Mouse (Mus musculus) heart, embryonic 11.5 days (tissue): ENCODE measurements around the gene Cd68. TPM values are rescaled to one million over a fixed set of nuclear protein-coding genes. Genes with fewer than 3 reads are reported as not detected.

Experiments
- ATAC-seq: fragments of 200-750 bp; cut with Nextera tagmentation; replicated peaks from 2 replicates; pipeline ENCODE4 v1.8.0; 2017; ENCODE audit warnings: moderate library complexity; ENCODE audit not compliant: insufficient number of reproducible peaks, low FRiP score, low TSS enrichment
- H3K27ac ChIP-seq: fragments of 300-500 bp; sonication (generic); 2 replicates; pipeline ENCODE4 v1.5.1; 2014; ENCODE audit warnings: mild to moderate bottlenecking, low read depth, low read length
- H3K27me3 ChIP-seq: fragments of 300-500 bp; sonication (generic); 2 replicates; pipeline ENCODE4 v1.6.1; 2014; ENCODE audit warnings: mild to moderate bottlenecking, low read length, mixed read lengths; ENCODE audit not compliant: control insufficient read depth, insufficient read depth
- H3K36me3 ChIP-seq: fragments of 300-500 bp; sonication (generic); 2 replicates; pipeline ENCODE4 v1.6.1; 2014; ENCODE audit warnings: mild to moderate bottlenecking, low read length, moderate library complexity, mixed read lengths; ENCODE audit not compliant: control insufficient read depth, insufficient read depth
- H3K4me1 ChIP-seq: fragments of 300-500 bp; sonication (generic); 2 replicates; pipeline ENCODE4 v1.6.1; 2014; ENCODE audit warnings: low read length; ENCODE audit not compliant: control insufficient read depth, insufficient read depth
- H3K4me2 ChIP-seq: fragments of 300-500 bp; sonication (generic); 2 replicates; pipeline ENCODE4 v1.6.1; 2014; ENCODE audit warnings: mild to moderate bottlenecking, moderate library complexity
- H3K4me3 ChIP-seq: fragments of 300-500 bp; sonication (generic); 2 replicates; pipeline ENCODE4 v1.5.1; 2014; ENCODE audit warnings: low read depth, low read length
- H3K9ac ChIP-seq: fragments of 300-500 bp; sonication (generic); 2 replicates; pipeline ENCODE4 v1.6.1; 2014; ENCODE audit warnings: mild to moderate bottlenecking, low read depth, low read length, moderate library complexity
- H3K9me3 ChIP-seq: fragments of 300-500 bp; sonication (generic); replicated peaks from 2 replicates; pipeline ENCODE4 v1.6.1; 2016; ENCODE audit warnings: low read length; ENCODE audit not compliant: control insufficient read depth
- WGBS: fragments of 180-500 bp; shearing (Covaris S2); extraction: QIAGEN DNeasy Blood & Tissue Kit; methylation state at CpG from one replicate; pipeline ENCODE4 v1.1.7; 2014; ENCODE audit not compliant: insufficient replicate concordance; 5-methylcytosine and 5-hydroxymethylcytosine counted together
- polyA plus RNA-seq: library from polyadenylated mRNA; unstranded; fragments of >200 nt; fragmentation: Nextera tagmentation; extraction: Ambion mirVana; gene quantifications from 2 replicates; pipeline ENCODE4 v1.2.1, GENCODE M21; 2014

The Cd68 gene
- polyA plus RNA-seq, 1 experiment from 2014 or later: 4.7 TPM

- ATAC-seq: no peak
- no peak overlapping the region; the same call in 1 of the 2 replicates for H3K4me2 ChIP-seq
- H3K27me3 ChIP-seq: no peaks in the 10 kb centered on the region
- H3K9ac ChIP-seq: 0 out of 2 replicates have a peak overlapping the region, but pooled peaks have one; percentile 6
- peaks cover 30% of the 10 kb centered on the region for H3K4me1 ChIP-seq
- no peak overlapping the region for H3K27ac ChIP-seq
- no peaks in the 10 kb centered on the region for H3K9me3 ChIP-seq
- WGBS: 63% methylated on average over 10 of the region's 10 CpGs
- peaks cover 35% of the 10 kb centered on the region for H3K36me3 ChIP-seq
- H3K4me3 ChIP-seq: no peak overlapping the region
These were observed 9.1 kb downstream of the Cd68 start for GRCm38 (mm10) chr11:69656617-69657461.

GRCm38 (mm10) chr11:69656065-69656455 is 9.9 kb downstream of the Cd68 start:
- H3K9ac ChIP-seq: no peak overlapping the region
- H3K4me3 ChIP-seq: no peak overlapping the region
- H3K36me3 ChIP-seq: peaks cover 42% of the 10 kb centered on the region
- H3K4me2 ChIP-seq: no peak overlapping the region
- H3K27ac ChIP-seq: no peak overlapping the region
- ATAC-seq: no peak
- H3K27me3 ChIP-seq: no peaks in the 10 kb centered on the region
- H3K9me3 ChIP-seq: no peaks in the 10 kb centered on the region
- 74% methylated on average over 5 of the region's 5 CpGs for WGBS
- H3K4me1 ChIP-seq: peaks cover 25% of the 10 kb centered on the region

GRCm38 (mm10) chr11:69655264-69656064 is 10.5 kb downstream of the Cd68 start, which contains the start of gene Sox15:
Gene Sox15, plus strand, starts transcription at chr11:69655314.
- Histone ChIP-seq H3K4me1 (peaks cover 21% of the 10 kb centered on the region), H3K4me2 (peak within 1 kb of the TSS; percentile 34), H3K27me3 (no peaks in the 10 kb centered on the region), H3K4me3 (no peak within 1 kb of the TSS), H3K9me3 (no peaks in the 10 kb centered on the region), H3K27ac (peak within 1 kb of the TSS; percentile 41; the same call in 1 of the 2 replicates), H3K9ac (peak within 1 kb of the TSS; percentile 46; the same call in 1 of the 2 replicates), H3K36me3 (peaks cover 48% of the 10 kb centered on the region)
- peak; percentile 67 for ATAC-seq
- 25% methylated on average over 34 of the region's 34 CpGs for WGBS

- Histone ChIP-seq H3K9me3 (no peaks in the 10 kb centered on the region), H3K4me2 (peak overlapping the region; percentile 34; the same call in 1 of the 2 replicates), H3K4me3 (no peak overlapping the region), H3K9ac (no peak overlapping the region), H3K36me3 (peaks cover 55% of the 10 kb centered on the region), H3K27ac (peak overlapping the region; percentile 41; the same call in 1 of the 2 replicates), H3K27me3 (no peaks in the 10 kb centered on the region), H3K4me1 (peaks cover 21% of the 10 kb centered on the region)
- ATAC-seq: no peak
- 41% methylated on average over 9 of the region's 9 CpGs for WGBS
These were observed 11.2 kb downstream of the Cd68 start for GRCm38 (mm10) chr11:69654760-69655159.

GRCm38 (mm10) chr11:69653399-69653798 is 12.6 kb downstream of the Cd68 start:
- 66% methylated on average over 5 of the region's 5 CpGs for WGBS
- H3K4me2 ChIP-seq: no peak overlapping the region
- H3K4me1 ChIP-seq: peaks cover 21% of the 10 kb centered on the region
- ATAC-seq: no peak
- no peak overlapping the region for H3K9ac ChIP-seq
- no peaks in the 10 kb centered on the region for H3K9me3 ChIP-seq
- no peak overlapping the region for H3K27ac ChIP-seq
- H3K36me3 ChIP-seq: peaks cover 65% of the 10 kb centered on the region
- no peak overlapping the region for H3K4me3 ChIP-seq
- no peaks in the 10 kb centered on the region for H3K27me3 ChIP-seq

GRCm38 (mm10) chr11:69645860-69646259 is 20.1 kb downstream of the Cd68 start:
- Histone ChIP-seq H3K4me1 (no peaks in the 10 kb centered on the region), H3K27me3 (no peaks in the 10 kb centered on the region), H3K36me3 (peaks cover 64% of the 10 kb centered on the region), H3K27ac (no peak overlapping the region), H3K4me3 (no peak overlapping the region), H3K9me3 (no peaks in the 10 kb centered on the region), H3K4me2 (no peak overlapping the region), H3K9ac (no peak overlapping the region)
- WGBS: 82% methylated on average over 5 of the region's 5 CpGs
- no peak for ATAC-seq

GRCm38 (mm10) chr11:69635471-69635870 is 30.5 kb downstream of the Cd68 start:
- no peak overlapping the region for H3K9ac ChIP-seq

GRCm38 (mm10) chr11:69633128-69633866 is 32.7 kb downstream of the Cd68 start:
- Histone ChIP-seq H3K4me1 (peaks cover 20% of the 10 kb centered on the region), H3K36me3 (peaks cover 4% of the 10 kb centered on the region; the same call in 1 of the 2 replicates), H3K27me3 (no peaks in the 10 kb centered on the region), H3K4me3 (peak overlapping the region; percentile 97), H3K27ac (peak overlapping the region; percentile 98), H3K9ac (peak overlapping the region; percentile 96), H3K9me3 (no peaks in the 10 kb centered on the region), H3K4me2 (peak overlapping the region; percentile 89)
- peak; percentile 62 for ATAC-seq
- under 1% methylated on average over 42 of the region's 50 CpGs for WGBS

More at GRCm38 (mm10) chr11:69635471-69635870, 30.5 kb downstream of the Cd68 start:
- H3K27me3 ChIP-seq: no peaks in the 10 kb centered on the region
- ATAC-seq: no peak
- H3K36me3 ChIP-seq: peaks cover 15% of the 10 kb centered on the region
- no peak overlapping the region for H3K27ac ChIP-seq
- no peak overlapping the region for H3K4me3 ChIP-seq
- H3K4me1 ChIP-seq: peaks cover 20% of the 10 kb centered on the region
- WGBS: 86% methylated on average over 3 of the region's 3 CpGs
- no peak overlapping the region; the same call in 1 of the 2 replicates for H3K4me2 ChIP-seq
- no peaks in the 10 kb centered on the region for H3K9me3 ChIP-seq
